Mouse (Mus musculus) right cerebral cortex, adult 18-20 months (tissue): ENCODE results near the gene Nudt2.

ENCODE experiments used
- DNase-seq: peaks from one replicate; pipeline ENCODE4 v3.0.0; 2022; ENCODE audit warnings: mixed read lengths

The Nudt2 gene

GRCm38 (mm10) chr4:41495076-41495475 is 30.1 kb downstream of the Nudt2 start:
- DNase-seq = no peak

GRCm38 (mm10) chr4:41495850-41496249 is 30.9 kb downstream of the Nudt2 start:
- no peak for DNase-seq

DNA sequence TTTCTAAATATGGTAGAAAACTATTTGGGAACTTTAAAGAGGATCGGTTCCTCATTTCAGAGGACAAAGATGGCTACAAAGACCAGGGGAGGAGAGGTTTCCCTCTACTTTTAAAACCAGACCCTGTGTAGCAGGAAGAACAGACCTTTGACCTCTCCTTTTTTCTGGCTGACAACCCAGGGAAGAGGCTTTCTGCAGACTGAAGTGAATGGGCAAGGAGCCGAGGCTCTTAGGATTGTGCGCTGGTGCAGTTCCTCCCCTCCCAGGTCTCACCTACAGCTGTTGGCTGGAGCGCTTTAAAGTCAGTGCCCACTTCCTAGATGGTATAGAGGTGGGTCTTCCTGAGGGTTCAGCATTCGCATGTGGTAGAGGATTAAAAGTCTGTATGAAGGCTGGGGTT is 32.1 kb downstream of the Nudt2 start:
- no peak for DNase-seq

GRCm38 (mm10) chr4:41497579-41497978 is 32.6 kb downstream of the Nudt2 start:
- no peak for DNase-seq

GRCm38 (mm10) chr4:41497995-41498845 is 33.3 kb downstream of the Nudt2 start:
- no peak for DNase-seq

DNA sequence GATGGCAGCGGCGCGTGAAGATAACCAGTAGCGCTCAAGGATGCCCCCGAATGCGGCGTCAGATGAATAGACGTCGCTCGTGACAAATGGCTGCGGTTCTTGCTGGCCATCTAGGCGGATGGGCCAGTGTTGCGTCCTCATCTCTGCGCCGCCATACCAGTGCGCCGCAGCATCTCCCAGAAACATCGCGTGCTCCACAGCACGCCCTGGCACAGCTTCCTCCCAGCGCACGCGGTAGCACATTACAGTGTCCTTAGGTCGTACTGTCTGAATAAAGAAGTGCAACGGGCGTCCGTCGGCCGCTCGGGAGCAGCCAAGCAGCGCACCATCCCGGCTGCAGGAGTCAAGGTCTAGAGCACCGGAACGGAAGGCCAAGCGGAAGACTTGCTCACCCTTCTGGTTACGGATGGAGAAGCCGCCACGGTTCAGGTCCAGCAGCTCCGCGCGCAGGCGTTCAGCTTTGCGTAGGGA is 34.0 kb downstream of the Nudt2 start:
- DNase-seq = no peak

DNA sequence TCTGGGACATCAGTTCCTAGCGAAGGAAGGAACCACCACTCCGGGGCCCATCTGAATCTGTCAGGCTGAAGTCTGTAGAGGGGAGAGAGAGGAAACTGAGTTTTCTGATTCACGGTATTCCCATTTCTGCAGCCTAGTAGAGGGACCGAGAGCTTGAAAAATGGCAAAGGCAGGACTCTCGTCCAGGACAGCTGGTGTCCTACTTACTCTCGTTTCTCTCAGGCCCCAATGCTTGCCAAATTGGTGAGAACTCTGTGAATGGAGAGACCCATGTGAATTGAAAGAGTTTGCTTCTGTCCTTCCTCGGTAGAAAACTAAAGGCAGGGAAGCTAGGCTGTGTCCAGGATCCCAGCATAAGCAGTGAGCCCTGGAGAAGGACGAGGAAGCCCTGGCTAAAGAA is 34.7 kb downstream of the Nudt2 start:
- DNase-seq = no peak

DNA sequence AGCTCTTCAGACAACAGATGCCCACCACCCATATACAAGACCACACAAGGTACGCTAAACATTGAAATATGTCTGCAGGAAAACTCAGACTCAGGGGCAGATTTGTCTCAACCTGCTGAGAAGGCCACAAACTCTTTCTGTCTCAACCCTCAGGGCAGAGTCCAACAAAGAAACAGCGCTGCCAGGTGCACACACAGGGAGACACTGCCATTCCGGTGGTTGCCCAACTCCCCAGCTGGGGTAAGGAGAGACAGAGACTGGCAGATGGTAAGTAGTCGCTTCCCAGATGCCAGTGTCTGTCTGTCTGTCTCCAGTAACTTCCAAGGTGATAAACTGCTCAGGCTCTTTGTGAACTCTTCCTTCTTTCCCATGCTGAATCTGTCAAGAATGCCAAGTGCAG is 35.8 kb downstream of the Nudt2 start:
- DNase-seq = no peak

GRCm38 (mm10) chr4:41502171-41502940 is 37.4 kb downstream of the Nudt2 start:
- DNase-seq = no peak

DNA sequence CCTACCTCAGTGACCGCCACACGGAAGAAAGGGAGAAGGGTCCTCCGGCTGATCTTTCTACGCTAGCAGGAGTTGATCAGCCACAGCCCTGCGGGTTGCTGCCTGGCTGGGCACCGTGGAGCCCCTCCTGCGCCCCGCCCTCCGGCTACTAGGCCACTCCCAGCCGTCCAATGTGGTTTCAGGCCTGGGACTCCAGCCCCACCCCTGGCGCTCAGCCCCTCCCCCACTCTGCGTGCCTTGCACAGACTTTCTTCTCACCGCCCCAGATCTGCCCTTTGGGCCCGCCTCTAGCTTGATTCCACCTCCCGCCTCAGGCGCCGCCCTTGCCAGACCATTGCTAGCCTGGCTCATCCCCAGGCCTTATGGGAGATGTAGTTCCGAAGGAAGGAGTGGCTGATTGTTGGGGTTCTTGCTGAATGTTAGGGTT is 38.0 kb downstream of the Nudt2 start, which contains the start of gene AI464131:
Gene AI464131 (minus strand): TSS at position 91 of the 427 bp plus-strand sequence.
- DNase-seq = peak; percentile 95

- DNase-seq = no peak
Observed at GRCm38 (mm10) chr4:41504325-41504724, 39.4 kb downstream of the Nudt2 start.

GRCm38 (mm10) chr4:41505131-41505551 is 40.2 kb downstream of the Nudt2 start:
- DNase-seq = no peak

DNA sequence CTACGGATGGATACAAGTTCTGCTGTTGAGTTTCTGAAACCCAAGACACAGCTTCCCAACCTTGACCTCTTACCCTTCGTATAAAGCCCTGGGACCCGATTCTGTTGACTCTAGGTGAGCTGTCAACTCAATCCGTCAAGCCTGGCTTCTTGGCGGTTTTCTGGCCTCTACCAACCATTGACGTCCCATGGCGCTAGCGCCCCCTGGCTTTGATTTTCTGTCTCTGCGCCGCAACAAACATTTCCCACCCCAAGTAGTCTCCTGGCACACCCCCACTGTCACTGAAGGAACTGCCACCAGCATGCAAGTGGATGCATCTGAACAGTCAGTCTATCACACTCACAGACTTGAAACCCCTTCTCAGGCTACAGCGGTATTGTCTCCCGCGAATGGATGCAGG is 41.2 kb downstream of the Nudt2 start:
- no peak for DNase-seq

DNA sequence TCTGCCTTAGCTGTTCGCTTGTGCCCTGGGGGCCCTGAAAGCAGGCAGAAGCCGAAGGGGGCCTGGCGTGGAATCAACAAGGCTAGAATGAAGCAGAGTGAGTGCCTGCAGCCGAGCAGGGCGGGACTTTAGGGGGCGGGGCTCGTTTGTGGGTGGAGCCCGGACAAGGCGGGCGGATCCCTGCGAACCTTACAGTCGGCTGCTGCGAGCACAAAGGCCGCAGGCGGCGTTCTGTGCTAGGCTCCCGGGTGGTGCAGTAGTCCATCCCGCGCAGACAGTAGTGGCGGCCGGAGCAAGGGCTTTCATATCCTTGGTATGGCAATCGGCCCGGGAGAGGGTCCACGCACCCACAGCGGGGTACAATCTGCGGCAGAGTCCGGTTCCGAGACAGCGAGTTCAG is 42.0 kb downstream of the Nudt2 start:
- peak; percentile 89 for DNase-seq

DNA sequence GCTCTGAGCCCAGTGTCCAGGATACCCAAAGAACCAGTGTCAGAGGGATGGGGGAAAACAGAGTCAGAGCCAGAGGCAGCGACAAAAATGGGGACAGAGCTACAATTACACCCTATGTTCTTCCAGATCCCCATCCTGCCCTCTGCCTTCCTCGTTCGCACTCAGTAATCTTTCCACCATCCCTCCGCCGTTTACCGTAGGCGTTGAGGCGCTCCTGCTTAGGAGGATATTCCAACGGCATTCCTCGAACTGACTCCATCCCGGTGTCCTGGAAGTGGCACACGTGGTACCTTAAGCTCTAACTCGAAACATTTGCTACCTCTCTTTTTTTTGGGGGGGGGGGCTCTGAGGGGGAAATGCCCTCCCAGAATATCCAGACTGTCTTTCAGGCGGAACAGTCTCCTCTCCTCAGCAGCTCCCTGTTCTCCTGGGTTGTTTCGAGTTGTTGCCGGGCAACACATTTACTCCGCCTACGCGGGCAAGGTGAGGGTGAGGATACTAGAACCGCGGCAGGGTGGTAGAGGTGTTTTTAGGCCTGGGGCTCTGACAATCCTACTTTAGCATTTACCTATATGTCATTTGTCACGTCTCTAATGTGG is 42.5 kb downstream of the Nudt2 start:
- no peak for DNase-seq

GRCm38 (mm10) chr4:41507998-41508397 is 43.0 kb downstream of the Nudt2 start:
- DNase-seq = no peak

DNA sequence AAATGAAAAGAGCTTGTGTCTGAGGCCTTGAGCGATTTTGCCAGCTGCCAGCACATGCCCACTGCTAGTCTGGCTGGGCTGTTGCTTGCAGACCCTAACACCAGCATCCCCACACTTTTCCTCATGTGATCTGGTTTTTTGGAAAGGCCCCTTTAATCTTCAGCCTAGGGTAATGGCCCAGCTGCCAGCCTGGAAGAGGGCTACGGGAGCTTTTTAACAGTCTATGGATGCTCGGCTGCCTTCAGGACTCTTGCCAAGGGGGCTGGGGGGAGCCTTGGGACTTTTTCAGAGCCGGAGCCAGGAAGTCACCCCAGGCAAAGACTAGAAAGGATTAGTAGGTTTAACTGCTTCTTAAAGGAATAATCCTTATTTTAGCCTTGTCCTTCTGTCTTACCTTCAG is 48.4 kb downstream of the Nudt2 start:
- DNase-seq = no peak

GRCm38 (mm10) chr4:41513714-41514113 is 48.8 kb downstream of the Nudt2 start:
- no peak for DNase-seq

DNA sequence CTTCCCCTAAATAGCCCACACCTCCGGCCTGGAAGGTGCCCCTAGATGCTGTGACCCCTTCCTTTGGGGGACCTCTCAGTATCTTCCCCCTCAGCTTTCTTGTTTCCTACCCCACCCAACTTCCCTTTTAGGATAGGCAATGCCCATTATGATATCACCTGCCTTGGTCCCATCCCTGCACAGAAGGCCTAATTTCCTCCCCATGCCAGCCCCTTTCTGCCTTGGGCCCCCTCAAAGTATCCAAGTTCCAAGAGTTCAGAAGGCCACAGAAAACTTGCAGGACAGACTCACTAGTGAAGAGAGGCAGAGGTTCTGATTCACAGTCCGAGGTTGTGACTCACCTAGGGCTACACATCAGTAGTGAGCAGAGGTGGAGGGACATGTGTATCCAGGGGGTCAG is 52.3 kb downstream of the Nudt2 start, which contains the start of gene 1110017D15Rik:
Gene 1110017D15Rik (minus strand): TSS at position 101 of the 400 bp plus-strand sequence.
- DNase-seq = no peak

GRCm38 (mm10) chr4:41518349-41518748 is 53.4 kb downstream of the Nudt2 start:
- peak; percentile 59 for DNase-seq

DNA sequence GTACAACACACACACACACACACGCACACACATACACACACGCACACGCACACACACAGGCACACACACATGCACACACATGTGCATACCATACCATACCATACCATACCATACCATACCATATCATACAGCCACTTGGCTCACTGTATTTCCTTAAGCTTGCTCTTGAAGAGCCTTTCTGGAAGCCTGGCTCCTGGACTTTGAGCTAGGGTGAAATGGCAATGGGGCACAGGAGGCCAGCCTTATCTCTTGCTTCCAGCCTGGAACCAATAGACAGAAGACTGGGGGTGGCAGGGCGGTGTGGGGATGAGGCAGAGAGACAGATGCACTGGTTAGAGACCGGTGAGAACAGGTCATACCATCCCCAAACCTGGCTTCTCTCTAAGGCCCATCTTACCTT is 54.2 kb downstream of the Nudt2 start:
- DNase-seq = no peak

GRCm38 (mm10) chr4:41520641-41521040 is 55.7 kb downstream of the Nudt2 start:
- no peak for DNase-seq

DNA sequence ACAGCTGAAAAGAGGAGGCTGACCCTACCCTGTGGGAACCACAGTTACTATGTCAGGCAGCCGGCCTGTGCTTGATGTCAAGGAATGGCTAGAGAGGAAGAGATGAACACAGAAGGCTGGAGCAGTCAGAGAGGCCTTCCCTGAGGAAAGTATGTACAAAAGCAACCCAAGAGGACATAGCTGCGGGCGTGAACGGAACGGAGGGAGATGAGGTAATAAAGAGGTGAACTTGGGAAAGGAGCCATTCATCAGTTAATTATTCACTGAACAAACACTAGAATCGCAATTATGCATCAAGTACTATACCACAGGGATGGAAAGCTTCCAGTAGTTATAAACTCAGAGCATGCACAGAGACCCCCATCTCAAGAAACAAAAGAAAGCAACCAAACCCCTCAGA is 57.2 kb downstream of the Nudt2 start:
- DNase-seq = no peak
